Mouse (Mus musculus) left cerebral cortex, adult 8-10 months (tissue): ENCODE results near the gene Fnip2. TPM values are rescaled to one million over a fixed set of nuclear protein-coding genes. Genes with fewer than 3 reads are reported as not detected.

Experiments
- DNase-seq, 2 experiments: peaks; one replicate each; pipeline ENCODE4 v3.0.0; 2022; ENCODE audit warnings: low spot score in 2 of 2
- total RNA-seq, 4 experiments: library from RNA; stranded (reverse); gene quantifications; 2 replicates each; pipeline ENCODE4 v1.2.4; 2022

Fnip2 gene
- total RNA-seq, 4 experiments from 2014 or later = 18.4 to 25.9 (median 21.7) TPM

DNA sequence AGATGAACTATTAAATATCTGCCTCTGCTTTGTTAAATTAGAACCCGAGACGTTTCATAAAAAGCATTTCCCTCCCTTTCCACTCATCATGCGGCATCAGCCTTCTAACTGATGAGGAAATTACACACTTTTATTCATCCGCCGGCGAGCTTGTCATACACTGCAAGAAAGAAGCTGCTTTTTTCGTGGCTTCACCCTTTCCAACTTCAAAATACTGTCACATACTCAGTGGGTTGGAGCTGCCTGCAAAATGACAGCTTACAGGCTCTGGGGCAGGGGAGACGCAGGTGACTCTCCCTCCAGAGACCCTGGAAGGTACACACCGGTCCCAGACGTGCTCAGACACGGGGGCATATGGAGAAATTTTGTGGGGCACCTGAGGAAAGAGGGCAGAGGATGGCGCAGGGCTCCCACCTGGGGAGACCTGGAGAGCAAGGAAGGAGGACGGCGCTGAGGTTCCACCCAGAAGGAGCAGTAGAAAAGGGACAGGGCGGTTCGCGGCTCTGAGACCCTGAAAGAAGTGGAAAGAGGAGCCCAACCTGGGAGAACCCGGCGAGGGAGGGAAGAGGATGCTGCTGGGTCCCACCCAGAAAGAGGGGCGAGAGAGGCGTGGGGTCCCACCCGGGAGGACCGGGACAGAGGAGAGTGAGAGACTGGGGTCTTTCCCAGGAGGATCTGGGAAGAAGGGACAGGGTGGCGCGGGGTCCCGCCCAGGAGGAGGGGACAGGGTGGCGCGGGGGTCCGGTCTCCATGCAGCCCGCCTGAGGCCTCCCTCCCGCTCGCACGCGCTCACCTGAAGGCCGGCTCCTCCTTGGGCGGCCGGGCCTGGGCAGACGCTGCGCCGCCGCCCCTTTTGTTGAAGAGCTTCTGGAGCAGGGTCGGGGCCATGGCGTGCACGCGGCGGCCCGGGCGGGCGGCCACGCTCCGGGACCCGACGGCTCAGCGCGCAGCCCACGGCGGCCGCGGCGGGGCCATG, 592 bp downstream of the Fnip2 start:
- peak in 1 of 2 experiments; percentile 23 for DNase-seq

GRCm38 (mm10) chr3:79564875-79565606, 2.6 kb downstream of the Fnip2 start:
- DNase-seq = no peak

GRCm38 (mm10) chr3:79563511-79563910, 4.1 kb downstream of the Fnip2 start:
- no peak for DNase-seq

- no peak for DNase-seq
Measured at GRCm38 (mm10) chr3:79561784-79562715, 5.5 kb downstream of the Fnip2 start.

DNA sequence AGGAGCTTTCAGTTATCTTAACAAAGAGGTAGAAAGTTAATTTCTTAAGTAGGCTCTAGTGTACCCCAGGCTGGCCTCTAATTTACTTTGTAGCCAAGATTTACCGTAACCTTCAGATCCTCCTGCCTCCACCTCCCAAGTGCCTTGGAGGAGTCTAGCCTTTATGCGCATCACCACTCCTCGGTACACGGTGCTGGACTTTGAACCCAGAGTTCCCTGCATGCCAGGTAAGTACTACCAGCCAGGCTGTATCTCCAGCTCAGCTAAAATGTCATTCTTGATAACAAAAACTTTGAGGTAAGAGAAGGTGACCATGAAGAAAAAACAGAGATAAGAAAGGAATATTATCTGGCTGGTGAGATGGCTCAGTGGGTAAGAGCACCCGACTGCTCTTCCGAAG, 7.0 kb downstream of the Fnip2 start:
- no peak for DNase-seq

DNA sequence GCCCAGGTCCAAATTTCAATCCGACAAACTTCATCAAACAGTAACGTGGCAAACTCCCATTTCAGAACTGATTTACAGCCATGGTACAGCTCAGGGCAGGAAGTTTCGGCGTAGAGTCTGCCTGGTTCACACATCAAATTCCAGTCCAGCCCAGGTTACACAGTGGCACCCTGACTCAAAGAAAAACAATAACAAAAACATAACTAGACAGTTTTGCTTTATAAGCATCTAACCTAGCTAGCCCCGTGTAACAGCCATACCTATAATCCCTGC, 7.9 kb downstream of the Fnip2 start:
- no peak for DNase-seq

DNA sequence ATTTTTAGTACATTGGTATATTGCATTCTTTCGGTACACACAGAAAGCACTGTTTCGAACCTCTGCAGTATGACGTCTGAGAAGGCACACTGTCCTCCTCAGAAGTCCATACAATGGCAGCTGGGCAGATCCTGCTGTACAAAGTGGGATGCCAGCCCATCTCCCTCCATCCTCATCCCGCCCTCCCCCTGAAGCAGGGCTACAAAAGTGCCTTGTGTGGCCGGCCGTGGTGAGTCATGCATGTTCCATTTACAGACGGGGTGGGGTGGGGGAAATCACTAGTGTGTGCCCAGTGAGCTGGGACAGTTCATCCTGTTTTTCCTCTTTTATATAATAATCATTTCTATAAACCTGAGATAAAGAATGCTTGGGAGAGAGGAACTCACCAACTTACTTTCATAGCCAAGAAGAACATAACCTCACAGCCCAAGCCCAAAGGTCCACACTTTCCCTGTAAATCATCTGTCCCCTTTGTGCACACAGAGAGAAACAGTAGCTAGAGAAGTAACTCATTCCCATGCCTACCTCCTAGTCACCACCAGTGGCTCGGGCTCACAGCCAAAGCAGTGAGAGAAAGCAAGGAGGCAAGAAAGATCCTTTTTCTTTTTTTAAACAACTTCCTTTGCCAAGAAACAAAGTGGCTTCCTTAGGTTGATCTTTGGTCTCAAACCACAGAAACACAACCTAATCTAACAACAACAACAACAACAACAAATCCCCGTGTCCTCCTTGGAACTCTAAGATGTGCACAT, 8.4 kb downstream of the Fnip2 start:
- DNase-seq = no peak

- no peak for DNase-seq
Measured at GRCm38 (mm10) chr3:79555061-79555460, 12.5 kb downstream of the Fnip2 start.

- no peak for DNase-seq
Measured at GRCm38 (mm10) chr3:79553779-79554178, 13.8 kb downstream of the Fnip2 start.

DNA sequence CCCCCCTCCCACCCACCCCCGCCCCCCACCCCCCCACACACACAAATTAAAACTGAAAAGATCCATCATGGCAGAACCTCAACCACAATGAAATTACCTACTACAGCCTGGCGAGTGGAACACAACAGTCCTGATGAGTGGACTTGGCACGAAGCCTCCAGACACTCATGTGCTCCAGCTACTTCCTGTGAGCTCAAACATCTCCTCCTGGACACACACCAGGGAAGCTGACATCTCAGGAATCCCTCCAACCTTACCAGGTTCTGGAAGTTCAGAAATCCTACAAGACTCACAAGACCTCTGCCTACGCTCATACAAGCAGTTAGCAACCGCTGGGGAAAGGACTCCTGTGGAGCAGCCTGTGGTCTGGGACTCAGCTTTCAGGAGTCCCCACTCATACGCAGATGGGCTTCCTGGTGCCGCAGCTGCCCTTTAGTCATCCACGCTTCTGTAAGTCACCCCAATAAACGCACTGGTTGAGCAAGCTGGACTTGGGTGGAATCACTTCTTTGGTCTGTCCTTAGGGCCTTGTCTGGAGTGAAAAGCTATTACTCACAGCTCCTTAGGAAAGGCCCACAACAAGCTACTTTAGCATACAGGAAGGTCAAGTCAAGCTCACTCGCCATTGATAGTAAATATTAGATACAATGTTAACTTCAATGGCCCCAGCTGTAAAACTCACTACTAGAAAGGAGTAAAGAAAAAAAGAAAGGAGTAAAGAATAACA, 15.6 kb downstream of the Fnip2 start:
- no peak for DNase-seq

- DNase-seq = no peak
Measured at GRCm38 (mm10) chr3:79549751-79550393, 17.7 kb downstream of the Fnip2 start.

- no peak for DNase-seq
Measured at GRCm38 (mm10) chr3:79548681-79549437, 18.7 kb downstream of the Fnip2 start.

GRCm38 (mm10) chr3:79542585-79542984, 25.0 kb downstream of the Fnip2 start:
- DNase-seq = no peak

- no peak for DNase-seq
Measured at GRCm38 (mm10) chr3:79539656-79540055, 27.9 kb downstream of the Fnip2 start.

GRCm38 (mm10) chr3:79539124-79539523, 28.5 kb downstream of the Fnip2 start:
- DNase-seq = no peak

DNA sequence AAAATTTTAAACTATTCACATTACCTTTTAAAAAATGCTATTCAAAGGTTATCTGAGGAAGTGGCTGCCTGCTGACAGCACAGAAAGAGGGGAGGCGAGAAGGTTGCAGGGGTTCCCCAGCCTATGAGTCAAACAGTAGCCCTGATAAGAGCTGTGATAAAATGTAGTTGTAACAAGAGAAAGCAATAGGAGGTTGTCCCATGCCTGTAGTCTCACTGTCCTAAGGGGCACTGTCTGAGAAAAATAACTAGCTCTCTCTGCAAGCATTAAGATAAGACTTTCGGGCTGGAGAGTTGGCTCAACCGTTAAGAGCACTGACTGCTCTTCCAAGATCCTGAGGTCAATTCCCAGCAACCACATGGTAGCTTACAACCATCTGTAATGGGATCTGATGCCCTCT, 29.3 kb downstream of the Fnip2 start:
- DNase-seq = no peak

GRCm38 (mm10) chr3:79537626-79538203, 29.9 kb downstream of the Fnip2 start:
- DNase-seq = no peak

DNA sequence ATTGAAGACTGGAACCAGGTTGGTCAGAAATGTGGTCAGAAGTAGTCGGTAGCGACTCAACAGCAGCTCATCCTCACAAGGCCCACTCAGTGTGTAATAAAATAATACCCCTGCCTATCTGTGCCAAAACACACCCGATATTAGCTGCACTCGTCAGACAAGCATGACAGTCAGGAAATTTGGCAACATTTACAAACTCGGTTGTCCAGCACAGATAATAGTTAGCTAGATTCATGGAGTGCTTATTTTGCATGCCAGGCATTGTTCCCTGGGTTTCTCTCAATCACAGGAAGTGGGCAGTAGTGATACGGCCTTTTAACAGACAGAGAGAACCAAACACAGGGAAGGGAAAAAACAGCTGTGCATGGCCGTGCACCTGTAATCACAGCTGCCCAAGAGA, 30.6 kb downstream of the Fnip2 start:
- DNase-seq = no peak
